In genomic region chr5:111677847-111678311, GRCm38 (mm10) we compare ENCODE assay signal across 16 mouse cellular contexts. TPM values are rescaled to one million over a fixed set of nuclear protein-coding genes. Genes with fewer than 3 reads are reported as not detected.
DNase-seq lines count a peak whose midpoint lies in the region; ATAC-seq and TF ChIP-seq lines count a peak whose summit lies in the region.
"Had no signal": no experiment of that assay in that cellular context is flagged by ENCODE, and none has a peak within 500 bp of the region (broad histone marks: within the 10 kb centered on the region; RNA-seq: fewer than 3 reads in every experiment).

No protein-coding gene starts in this region.

- no peaks in the 10 kb centered on the region for H3K4me1 ChIP-seq in G1E (ENCODE audit: insufficient read depth, low read depth, low read length)
- H3K4me1 ChIP-seq in hindbrain, embryonic 12.5 days: peaks cover 63% of the 10 kb centered on the region
- peaks cover 70% of the 10 kb centered on the region for H3K4me1 ChIP-seq in midbrain, embryonic 10.5 days

- no peaks in the 10 kb centered on the region for H3K36me3 ChIP-seq in G1E (replicated peaks)
- H3K36me3 ChIP-seq in hindbrain, embryonic 12.5 days: no peaks in the 10 kb centered on the region
- no peaks in the 10 kb centered on the region for H3K36me3 ChIP-seq in midbrain, embryonic 10.5 days
- H3K36me3 ChIP-seq: heart, embryonic 12.5 days had no signal

- H3K27ac ChIP-seq in hindbrain, embryonic 12.5 days: peak overlapping the region; percentile 70
- peak overlapping the region; percentile 81 for H3K27ac ChIP-seq in midbrain, embryonic 10.5 days (replicated peaks)

- no peak overlapping the region for H3K9ac ChIP-seq in hindbrain, embryonic 12.5 days
- H3K9ac ChIP-seq: heart, embryonic 12.5 days; liver, postnatal 0 days had no signal

- no peak for TF ChIP-seq CTCF in G1E (IDR thresholded peaks at IDR 0.05; ENCODE audit: low read depth, low read length)

- 17% methylated on average over 6 of the region's 6 CpGs for WGBS in hindbrain, embryonic 12.5 days
- 40% methylated on average over 6 of the region's 6 CpGs for WGBS in midbrain, embryonic 10.5 days

- ATAC-seq in cerebellum, adult (ENCODE audit: insufficient number of reproducible peaks, low FRiP score, low TSS enrichment): no peak
- ATAC-seq in G1E (ENCODE audit: extremely low read depth, insufficient number of reproducible peaks, low FRiP score, poor library complexity, severe bottlenecking): no peak
- ATAC-seq in hindbrain, embryonic 12.5 days (ENCODE audit: low FRiP score): peak; percentile 57
- ATAC-seq: intestine, postnatal 0 days; liver, postnatal 0 days had no signal

- 0 out of 2 replicates have a peak overlapping the region, but pooled peaks have one; percentile 14 for H3K4me3 ChIP-seq in G1E (ENCODE audit: low read depth, low read length)
- no peak overlapping the region for H3K4me3 ChIP-seq in hindbrain, embryonic 12.5 days
- H3K4me3 ChIP-seq in midbrain, embryonic 10.5 days: no peak overlapping the region
- H3K4me3 ChIP-seq: erythroblast, embryonic 14.5 days; heart, embryonic 12.5 days had no signal

- no peak overlapping the region for H3K4me2 ChIP-seq in hindbrain, embryonic 12.5 days (replicated peaks)
- H3K4me2 ChIP-seq: heart, embryonic 12.5 days had no signal

- no peaks in the 10 kb centered on the region for H3K27me3 ChIP-seq in G1E (ENCODE audit: insufficient read depth, low read length)
- no peaks in the 10 kb centered on the region for H3K27me3 ChIP-seq in hindbrain, embryonic 12.5 days
- H3K27me3 ChIP-seq in midbrain, embryonic 10.5 days (ENCODE audit: low read depth, poor library complexity, severe bottlenecking): peaks cover 53% of the 10 kb centered on the region

- DNase-seq in cerebellum, postnatal 10 days: peak; percentile 69 to 73
- DNase-seq in G1E (ENCODE audit: low spot score): no peak
- DNase-seq in midbrain, embryonic 10.5 days (ENCODE audit: low spot score): no peak
- DNase-seq in embryo, embryonic 10.5 days (ENCODE audit: low spot score): no peak
- no peak for DNase-seq in adrenal gland, adult 18-20 months (ENCODE audit: low spot score in 2 of 2)
- DNase-seq in adrenal gland, postnatal 25 days: no peak
- DNase-seq: adrenal gland, adult 2 months; cerebellum, adult 8-10 months; liver, postnatal 0 days had no signal

- peaks cover 91% of the 10 kb centered on the region for H3K9me3 ChIP-seq in G1E (replicated peaks)
- no peaks in the 10 kb centered on the region for H3K9me3 ChIP-seq in hindbrain, embryonic 12.5 days (replicated peaks)
- no peaks in the 10 kb centered on the region for H3K9me3 ChIP-seq in midbrain, embryonic 10.5 days (replicated peaks)
- H3K9me3 ChIP-seq: heart, embryonic 12.5 days had no signal

RNA-seq across cellular contexts. Expression of gene Gm26897, which starts 55.8 kb away (rescaled TPM):
- total RNA-seq in G1E (2014; fragmentation: Nextera tagmentation) (not detected in 2 replicates), G1E (2017) (not detected in 2 replicates)
- polyA plus RNA-seq in G1E (2012): not detected in 2 replicates
- not detected in 2 replicates for polyA plus RNA-seq in hindbrain, embryonic 12.5 days (2016; fragmentation: Nextera tagmentation; extraction: Ambion mirVana)
- polyA plus RNA-seq in midbrain, embryonic 10.5 days (2016; fragmentation: Nextera tagmentation; extraction: Ambion mirVana): not detected in 2 replicates
- total RNA-seq in adrenal gland, adult 18-20 months (2021): not detected
- not detected in 2 replicates for total RNA-seq in adrenal gland, postnatal 25 days (2021)
- total RNA-seq: adrenal gland, adult 2 months; ES-E14; left cerebral cortex, postnatal 10 days had no signal
- polyA plus RNA-seq: adrenal gland, adult 2 months; erythroblast, embryonic 14.5 days; heart, embryonic 12.5 days; intestine, postnatal 0 days; liver, postnatal 0 days had no signal

Comparison
In these comparisons a context has a peak if more than half of its experiments do, and no peak if none do; other contexts are left out.
1. DNase-seq: peak in cerebellum, postnatal 10 days (2 of 2); none in G1E (single experiment), midbrain, embryonic 10.5 days (single experiment), embryo, embryonic 10.5 days (single experiment), adrenal gland, adult 18-20 months (0 of 2) and adrenal gland, postnatal 25 days (single experiment).